Mouse (Mus musculus) left cerebral cortex, postnatal 4 days (tissue): ENCODE results near the gene Gla. TPM values are rescaled to one million over a fixed set of nuclear protein-coding genes. Genes with fewer than 3 reads are reported as not detected.
A peak's percentile ranks its signal among the peaks of the same experiment; 100 is the strongest.

Source experiments
- DNase-seq: peaks from one replicate; pipeline ENCODE4 v3.0.0-alpha.2; 2022
- intact Hi-C: fragments of 180-260 bp; cut with DNase I; formaldehyde crosslinking; loops from one replicate; pipeline ENCODE4 v1.15.1; 2025
- total RNA-seq, 2 experiments: library from RNA; stranded (reverse); gene quantifications; 2 replicates each; pipeline ENCODE4 v1.2.3; 2021

Gene Gla
- 1 to 10 TPM; 5.6 to 6.7 TPM for total RNA-seq

- intact Hi-C loops, result no loop called here
- DNase-seq, result peak; percentile 89
These were observed at the start of gene Gla, which contains the start of gene Hnrnph2 for GRCm38 (mm10) chrX:134600659-134601379. Gla (minus strand) TSS chrX:134601125. Hnrnph2 (plus strand) TSS chrX:134601179.

DNA sequence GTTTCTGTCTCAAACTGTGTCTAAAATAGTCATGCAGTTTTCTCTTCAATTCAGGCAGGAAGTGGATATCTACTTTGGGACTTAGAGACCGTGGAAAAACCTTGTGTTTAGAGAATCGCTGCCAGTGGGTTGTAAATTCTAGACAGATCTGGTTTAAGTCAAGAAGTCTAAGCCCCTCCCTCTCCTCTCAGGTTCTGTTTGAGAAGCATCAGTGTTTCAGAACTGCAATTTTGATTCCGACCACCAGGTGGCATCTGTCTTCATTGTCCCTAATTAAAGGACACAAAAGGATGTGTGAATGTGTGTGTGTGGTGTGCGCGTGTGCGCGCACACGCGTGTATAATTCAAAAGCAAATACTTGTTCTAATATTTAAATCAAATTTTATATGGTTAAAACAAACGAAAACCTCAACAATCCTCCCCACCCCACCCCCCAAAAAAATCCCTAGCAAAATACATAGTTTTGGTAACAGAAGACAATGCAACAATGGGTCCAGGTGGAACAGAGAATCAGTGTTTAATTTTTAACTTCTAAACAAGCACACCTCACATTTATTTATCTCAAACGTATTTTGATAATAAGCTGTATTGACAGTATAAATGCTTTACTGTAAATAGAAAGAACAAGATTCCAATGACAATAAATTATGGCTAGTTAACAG is 47.2 kb upstream of the Gla start:
- peak; percentile 79 for DNase-seq
- intact Hi-C loops, result loop anchor here (10.0 kb wide), 1 partner anchor 67 kb away; the partner anchor contains the start of gene Armcx1

DNA sequence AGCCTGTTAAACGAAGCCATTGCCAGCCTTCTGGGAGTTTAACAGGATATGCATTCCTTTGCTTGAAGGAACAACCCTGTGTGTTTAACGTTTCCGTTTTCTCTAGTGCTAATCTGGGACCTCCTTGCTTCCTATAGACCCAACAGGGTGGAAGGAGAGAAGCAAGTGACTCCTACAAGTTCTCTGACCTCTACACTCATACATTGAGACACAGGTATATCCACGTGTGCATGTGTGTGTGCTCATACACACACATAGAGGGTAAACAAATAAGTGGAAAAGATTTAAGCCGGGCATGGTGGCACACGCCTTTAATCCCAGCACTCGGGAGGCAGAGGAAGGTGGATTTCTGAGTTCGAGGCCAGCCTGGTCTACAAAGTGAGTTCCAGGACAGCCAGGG is 46.5 kb upstream of the Gla start:
- intact Hi-C loops, result loop anchor here (10.0 kb wide), 1 partner anchor 67 kb away; the partner anchor contains the start of gene Armcx1
- DNase-seq, result no peak

GRCm38 (mm10) chrX:134646338-134646737 is 45.4 kb upstream of the Gla start:
- intact Hi-C loops, result loop anchor here (10.0 kb wide), 1 partner anchor 68 kb away; the partner anchor contains the start of gene Armcx1
- DNase-seq, result no peak

GRCm38 (mm10) chrX:134641000-134641760 is 40.3 kb upstream of the Gla start:
- intact Hi-C loops, result loop anchor here (10.0 kb wide), 1 partner anchor 74 kb away; the partner anchor contains the start of gene Armcx1
- no peak for DNase-seq

- no peak for DNase-seq
- intact Hi-C loops, result no loop called here
These were observed 34.9 kb upstream of the Gla start for GRCm38 (mm10) chrX:134635860-134636259.

DNA sequence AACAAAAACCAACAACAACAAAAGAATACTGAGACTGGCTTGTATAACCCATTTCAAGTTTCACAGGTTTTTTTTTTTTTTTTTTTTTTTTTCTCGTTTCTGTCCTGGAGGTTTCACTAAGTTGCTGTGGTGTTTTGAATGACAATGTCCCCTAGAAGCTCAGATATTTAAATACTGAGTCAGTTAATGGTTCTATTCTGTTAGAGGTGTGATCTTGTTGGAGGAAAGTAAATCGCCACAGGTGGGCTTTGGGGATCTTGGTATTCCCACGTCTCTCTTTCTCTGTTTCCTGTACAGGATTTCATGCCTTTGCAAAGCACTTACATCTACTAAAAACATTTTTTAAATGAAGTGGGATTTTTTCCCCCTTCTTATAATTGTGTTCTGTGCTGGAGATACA is 34.2 kb upstream of the Gla start:
- intact Hi-C loops, result no loop called here
- DNase-seq, result no peak

GRCm38 (mm10) chrX:134632710-134633109 is 31.8 kb upstream of the Gla start:
- intact Hi-C loops, result no loop called here
- no peak for DNase-seq

GRCm38 (mm10) chrX:134628200-134628599 is 27.3 kb upstream of the Gla start:
- DNase-seq, result no peak
- intact Hi-C loops, result no loop called here

DNA sequence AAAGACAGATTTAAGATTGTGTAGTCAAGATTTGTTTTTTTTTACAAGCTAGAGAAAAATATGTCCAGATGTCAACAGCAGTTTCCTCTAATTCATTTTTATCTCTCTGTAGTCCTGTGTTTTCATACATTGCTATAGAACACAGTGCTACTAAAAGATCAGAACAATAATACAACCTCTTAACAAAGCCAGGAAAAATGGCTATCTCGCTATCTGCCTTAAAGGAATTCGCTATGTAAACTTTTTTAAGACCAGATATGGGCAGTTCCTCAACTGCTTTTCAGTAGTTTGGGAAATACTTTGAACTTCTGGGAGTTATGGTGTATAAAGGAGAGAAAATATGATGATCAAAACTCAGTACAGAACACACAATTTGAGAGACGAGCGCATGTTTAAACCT is 22.4 kb upstream of the Gla start:
- no peak for DNase-seq
- intact Hi-C loops, result no loop called here

DNA sequence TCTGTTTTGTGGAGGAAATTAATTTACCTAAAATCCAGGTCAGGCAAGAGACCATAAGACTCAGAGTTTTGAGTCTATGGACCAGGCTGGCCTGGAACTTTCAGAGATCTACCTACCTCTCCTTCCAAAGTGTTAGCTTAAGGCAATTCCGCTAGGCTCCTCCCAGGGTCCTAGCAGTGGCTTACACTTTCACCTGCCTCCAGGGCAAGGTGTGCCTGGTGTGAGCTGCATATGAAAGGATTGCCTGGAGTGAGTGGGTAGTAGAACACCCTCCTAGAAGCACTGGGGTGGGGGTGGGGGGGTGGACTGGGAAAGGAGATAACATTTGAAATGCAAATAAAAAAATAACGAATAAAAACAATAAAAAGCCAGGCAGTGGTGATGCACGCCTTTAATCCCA is 20.8 kb upstream of the Gla start:
- no peak for DNase-seq
- intact Hi-C loops, result no loop called here

- DNase-seq, result no peak
- intact Hi-C loops, result no loop called here
These were observed 19.4 kb upstream of the Gla start for GRCm38 (mm10) chrX:134620254-134620865.

GRCm38 (mm10) chrX:134619695-134620094 is 18.8 kb upstream of the Gla start:
- intact Hi-C loops, result no loop called here

DNA sequence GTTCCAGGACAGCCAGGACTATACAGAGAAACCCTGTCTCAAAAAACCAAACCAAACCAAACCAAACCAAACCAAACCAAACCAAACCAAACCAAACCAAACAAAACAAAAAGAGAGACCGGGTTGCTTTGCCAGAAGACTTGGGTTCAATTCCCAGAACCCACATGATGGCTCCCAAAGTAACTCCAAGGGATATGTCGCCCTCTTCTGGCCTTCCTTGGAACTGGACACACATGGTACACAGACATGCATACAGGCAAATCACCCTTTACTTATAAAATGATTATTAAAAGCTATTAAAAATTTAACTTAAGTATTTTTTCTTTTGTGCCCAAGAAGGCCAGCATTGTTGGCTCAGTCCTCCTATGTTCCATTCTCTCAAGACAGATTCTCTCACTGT is 13.4 kb upstream of the Gla start:
- no peak for DNase-seq
- intact Hi-C loops, result loop anchor here (5.0 kb wide), 1 partner anchor 73 kb away; the partner anchor contains the start of gene Armcx4

More at GRCm38 (mm10) chrX:134619695-134620094, 18.8 kb upstream of the Gla start:
- no peak for DNase-seq

GRCm38 (mm10) chrX:134612285-134612959 is 11.5 kb upstream of the Gla start:
- intact Hi-C loops, result loop anchor here (5.0 kb wide), 1 partner anchor 75 kb away; the partner anchor contains the start of gene Armcx4
- peak; percentile 68 for DNase-seq

DNA sequence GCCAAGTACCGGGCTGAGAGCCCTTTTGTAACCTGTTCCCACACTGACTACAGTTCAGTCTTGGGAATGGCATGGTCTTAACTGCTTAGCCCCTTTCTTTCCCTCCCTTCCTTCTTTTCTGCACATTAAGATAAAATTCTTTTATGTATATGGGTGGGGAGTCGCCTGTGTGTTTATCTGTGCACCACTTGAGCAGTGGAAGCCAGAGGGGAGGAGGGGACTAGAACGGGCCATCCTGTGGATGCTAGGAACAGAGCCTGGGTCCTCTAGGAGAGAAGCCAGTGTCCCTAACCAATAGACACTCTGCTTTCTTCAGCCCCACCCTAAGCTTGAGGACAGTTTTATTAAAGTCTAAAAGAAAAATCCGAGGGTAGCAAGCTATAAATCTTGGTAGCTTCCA is 10.1 kb upstream of the Gla start:
- intact Hi-C loops, result loop anchor here (5.0 kb wide), 1 partner anchor 76 kb away; the partner anchor contains the start of gene Armcx4
- DNase-seq, result no peak

DNA sequence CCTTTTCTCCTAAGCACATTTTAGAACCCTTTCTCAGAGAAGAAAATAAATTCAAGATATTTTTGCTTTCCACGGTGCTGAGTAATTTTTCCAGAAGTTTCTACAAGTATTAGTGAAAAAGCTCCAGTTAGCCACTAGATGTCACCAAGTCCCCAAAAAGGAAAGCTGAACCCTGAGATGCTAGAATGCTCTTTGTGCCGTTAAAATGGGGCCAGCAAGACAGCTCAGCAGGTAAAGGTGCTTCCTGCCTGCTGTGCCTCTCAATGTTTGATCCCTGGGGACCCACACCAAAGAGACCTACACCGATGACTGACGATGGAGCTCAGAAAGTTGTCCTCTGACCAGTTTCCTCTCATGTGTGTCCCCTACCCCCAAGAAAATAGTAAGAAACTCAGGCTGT is 8.5 kb upstream of the Gla start:
- no peak for DNase-seq
- intact Hi-C loops, result loop anchor here (5.0 kb wide), 1 partner anchor 303 kb away; no protein-coding TSS in a partner anchor

- peak; percentile 65 for DNase-seq
- intact Hi-C loops, result no loop called here
These were observed 625 bp upstream of the Gla start for GRCm38 (mm10) chrX:134601380-134602120.

DNA sequence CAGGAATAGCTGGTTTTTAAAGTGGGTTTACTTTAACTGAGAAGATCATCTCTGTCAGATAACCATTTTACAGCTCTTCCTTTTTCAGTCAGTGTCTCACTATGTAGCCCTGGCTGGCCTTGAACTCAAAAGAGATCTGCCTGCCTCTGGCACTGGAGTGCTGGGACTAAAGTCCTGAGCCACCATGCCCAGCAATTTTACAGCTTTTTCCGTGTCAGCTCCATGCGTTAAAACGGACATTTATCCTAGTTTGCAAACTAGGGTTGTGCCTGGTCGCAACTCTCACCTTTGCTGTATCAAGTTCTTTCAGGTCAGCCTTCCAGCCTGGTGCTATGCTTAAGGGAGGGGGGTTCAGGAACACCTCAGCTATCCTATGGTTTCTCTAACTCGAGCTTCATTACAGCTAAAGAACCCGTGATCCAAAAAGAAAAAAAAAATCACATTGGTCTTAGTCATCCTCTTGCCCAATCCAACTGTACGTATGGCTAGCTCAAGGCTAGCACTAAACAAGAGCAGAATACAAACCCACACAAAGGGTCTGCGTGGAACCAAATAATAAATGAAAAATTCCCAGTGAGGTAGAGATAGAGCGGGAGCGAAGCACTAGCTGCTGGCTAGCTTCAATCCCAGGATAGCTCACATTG is 881 bp downstream of the Gla start:
- DNase-seq, result no peak
- intact Hi-C loops, result no loop called here
